Mouse (Mus musculus): ENCODE measurements around the gene Fkbp9. TPM values are rescaled to one million over a fixed set of nuclear protein-coding genes. Genes with fewer than 3 reads are reported as not detected.

Fkbp9 gene
- total RNA-seq, 1 experiment: 204 TPM

- Histone ChIP-seq H3K9me3 (ENCODE audit: control insufficient read depth, insufficient read depth, low read depth, low read length) (no peaks in the 10 kb centered on the region), H3K27ac (ENCODE audit: insufficient read depth, low read depth, low read length, poor library complexity, severe bottlenecking) (no peak overlapping the region), H3K4me1 (ENCODE audit: control insufficient read depth in 2 of 2, insufficient read depth in 2 of 2, low read length in 2 of 2, poor library complexity in 1 of 2) (no peaks in the 10 kb centered on the region), H3K36me3 (ENCODE audit: control insufficient read depth, insufficient read depth, low read length, poor library complexity, severe bottlenecking) (no peaks in the 10 kb centered on the region), H3K4me3 (ENCODE audit: insufficient read depth in 1 of 2, low read depth in 1 of 2, low read length in 2 of 2, poor library complexity in 1 of 2, severe bottlenecking in 1 of 2) (peak overlapping the region; percentile 86 to 88), H3K9ac (ENCODE audit: insufficient read depth, low read depth, low read length, poor library complexity, severe bottlenecking) (peak overlapping the region; percentile 85)
- TF ChIP-seq ZNF384 (IDR thresholded peaks at IDR 0.05; ENCODE audit: low read depth, low read length) (no peak), CHD2 (IDR thresholded peaks at IDR 0.05; ENCODE audit: low read depth, low read length) (peak; percentile 41; the same call in 1 of the 2 replicates), MAFK (IDR thresholded peaks at IDR 0.05; ENCODE audit: insufficient read depth, low read depth, low read length) (no peak)
- in situ Hi-C loops (cut with MboI; ENCODE audit: low sequenced_read_pairs in 2 of 2, unreplicated experiment in 2 of 2): no loop called here
- DNase-seq (ENCODE audit: low read depth, low spot score): peak; percentile 12
Observed at GRCm38 (mm10) chr6:56923331-56923725, 91.5 kb downstream of the Fkbp9 start.

DNA sequence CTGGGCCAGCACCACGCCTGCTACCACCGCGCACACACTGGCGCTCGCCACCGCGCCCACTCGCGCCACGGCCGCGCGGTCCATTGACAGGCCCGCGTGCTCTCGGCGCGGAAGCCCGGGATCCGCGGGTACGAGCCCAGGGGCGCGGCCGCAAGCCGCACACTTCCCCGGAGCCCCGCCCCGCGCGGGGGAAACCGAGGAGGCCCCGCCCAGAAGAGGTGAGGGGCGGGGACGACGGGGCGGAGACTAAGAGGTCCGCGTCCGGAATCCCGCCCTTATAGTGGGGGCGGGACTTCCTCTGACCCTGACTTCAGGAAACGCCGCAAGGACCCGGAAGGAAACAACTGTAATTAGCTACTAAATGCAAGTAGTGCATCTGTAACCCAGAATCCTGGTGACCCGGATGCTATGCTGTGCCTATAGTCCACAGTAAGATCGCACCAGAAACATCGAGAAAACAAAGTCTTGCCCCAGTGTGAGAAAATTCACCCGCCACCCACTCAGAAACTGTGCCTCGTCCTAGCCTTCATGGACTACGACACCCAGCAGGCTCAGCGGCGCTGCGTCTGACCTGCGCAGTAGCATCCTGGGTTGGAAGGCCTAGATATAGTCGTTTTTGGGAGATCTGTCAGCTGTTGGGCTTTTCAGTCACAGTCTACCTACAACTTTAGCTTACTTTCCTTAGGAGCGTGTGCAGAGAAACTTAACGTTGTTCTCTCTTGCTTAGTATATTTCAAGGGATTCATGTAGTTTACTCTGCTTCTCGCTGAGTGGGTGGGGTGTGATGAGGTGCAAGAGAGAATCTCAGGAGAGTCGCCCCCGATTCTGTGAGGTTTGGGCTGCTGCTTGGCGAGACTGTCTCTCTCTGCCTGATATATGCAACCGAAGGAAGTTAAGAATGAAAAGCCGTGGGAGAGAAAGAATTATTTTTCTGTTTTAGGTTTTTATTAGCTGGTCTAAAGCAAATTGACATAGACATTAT, 92.2 kb downstream of the Fkbp9 start, which contains the start of the genes Nt5c3 and Vmn1r4:
Gene Nt5c3 (minus strand): TSS at position 207 of the 982 bp plus-strand sequence.
Gene Vmn1r4 (plus strand): TSS at position 290 of the 982 bp plus-strand sequence.
- Histone ChIP-seq H3K27ac (ENCODE audit: insufficient read depth, low read depth, low read length, poor library complexity, severe bottlenecking) (peak within 1 kb of the TSS; percentile 71; the same call in 1 of the 2 replicates), H3K36me3 (ENCODE audit: control insufficient read depth, insufficient read depth, low read length, poor library complexity, severe bottlenecking) (no peaks in the 10 kb centered on the region), H3K9me3 (ENCODE audit: control insufficient read depth, insufficient read depth, low read depth, low read length) (no peaks in the 10 kb centered on the region), H3K9ac (ENCODE audit: insufficient read depth, low read depth, low read length, poor library complexity, severe bottlenecking) (peak within 1 kb of the TSS; percentile 85), H3K4me3 (ENCODE audit: insufficient read depth in 1 of 2, low read depth in 1 of 2, low read length in 2 of 2, poor library complexity in 1 of 2, severe bottlenecking in 1 of 2) (peak within 1 kb of the TSS; percentile 86 to 88), H3K4me1 (ENCODE audit: control insufficient read depth in 2 of 2, insufficient read depth in 2 of 2, low read length in 2 of 2, poor library complexity in 1 of 2) (no peaks in the 10 kb centered on the region)
- DNase-seq (ENCODE audit: low read depth, low spot score): peak; percentile 91
- in situ Hi-C loops (cut with MboI; ENCODE audit: low sequenced_read_pairs in 2 of 2, unreplicated experiment in 2 of 2): no loop called here
- TF ChIP-seq ZC3H11A (IDR thresholded peaks at IDR 0.05; ENCODE audit: borderline replicate concordance, low read depth, low read length) (no peak), ZNF384 (IDR thresholded peaks at IDR 0.05; ENCODE audit: low read depth, low read length) (no peak), MAFK (IDR thresholded peaks at IDR 0.05; ENCODE audit: insufficient read depth, low read depth, low read length) (no peak), HCFC1 (IDR thresholded peaks at IDR 0.05; ENCODE audit: borderline replicate concordance, insufficient read depth, low read length) (peak; percentile 91), CHD2 (IDR thresholded peaks at IDR 0.05; ENCODE audit: low read depth, low read length) (peak; percentile 72)

Other genes with a start within 250 kb of the Fkbp9 start
- gene Lsm5, start 127.3 kb upstream of the Fkbp9 start, total RNA-seq (2012; rRNA removed): 72.5 and 122 TPM in 2 replicates
- 12.9 and 18.1 TPM in 2 replicates for gene Avl9, start 117.2 kb upstream of the Fkbp9 start, total RNA-seq (2012; rRNA removed)
- 19.8 and 24.8 TPM in 2 replicates for gene Kbtbd2, start 34.2 kb upstream of the Fkbp9 start, total RNA-seq (2012; rRNA removed)
- 15.6 and 17.7 TPM in 2 replicates for gene Nt5c3, start 91.9 kb downstream of the Fkbp9 start, total RNA-seq (2012; rRNA removed)
- 0.36 TPM in 1 of 2 replicates, not detected in the other for gene Vmn1r4, start 92.0 kb downstream of the Fkbp9 start, total RNA-seq (2012; rRNA removed)
- gene Vmn1r5, start 138.2 kb downstream of the Fkbp9 start, total RNA-seq (2012; rRNA removed): not detected in 2 replicates
- gene Vmn1r6, start 165.2 kb downstream of the Fkbp9 start, total RNA-seq (2012; rRNA removed): not detected in 2 replicates
- not detected in 2 replicates for gene Vmn1r7, start 193.3 kb downstream of the Fkbp9 start, total RNA-seq (2012; rRNA removed)
- not detected in 2 replicates for gene Vmn1r8, start 200.2 kb downstream of the Fkbp9 start, total RNA-seq (2012; rRNA removed)
- gene Vmn1r9, start 234.7 kb downstream of the Fkbp9 start, total RNA-seq (2012; rRNA removed): not detected in 2 replicates

Measured in ES-E14 (cell line).